Mouse (Mus musculus) CH12.LX (cell line): ENCODE data around the gene Tmeff1.
A peak's percentile ranks its signal among the peaks of the same experiment; 100 is the strongest.

ENCODE experiments used
- BHLHE40 ChIP-seq: IDR thresholded peaks from 2 replicates; pipeline ENCODE4 v1.6.1; 2011; ENCODE audit warnings: mild to moderate bottlenecking, low read depth, low read length, improper control_type of control experiment
- CHD2 ChIP-seq: IDR thresholded peaks from 2 replicates; pipeline ENCODE4 v1.6.1; 2011; ENCODE audit warnings: low read length, improper control_type of control experiment
- CTCF ChIP-seq, 2 experiments: IDR thresholded peaks in 1 of 2; conservative IDR thresholded peaks in 1 of 2; 2 replicates each; pipeline ENCODE4 v1.5.1; 2011 to 2012; ENCODE audit warnings: low read depth in 2 of 2, low read length in 2 of 2, improper control_type of control experiment in 1 of 2, inconsistent platforms in 1 of 2, mild to moderate bottlenecking in 1 of 2, moderate library complexity in 1 of 2
- ELF1 ChIP-seq: IDR thresholded peaks from 2 replicates; pipeline ENCODE4 v1.6.1; 2014; ENCODE audit warnings: low read depth, mild to moderate bottlenecking, inconsistent platforms, low read length, improper control_type of control experiment
- EP300 ChIP-seq: IDR thresholded peaks from 2 replicates; pipeline ENCODE4 v1.6.1; 2011; ENCODE audit warnings: low read length, improper control_type of control experiment
- GABPA ChIP-seq: IDR thresholded peaks from 2 replicates; pipeline ENCODE4 v1.6.1; 2012; ENCODE audit warnings: low read depth, low read length, improper control_type of control experiment, inconsistent platforms; ENCODE audit not compliant: insufficient replicate concordance
- MXI1 ChIP-seq: IDR thresholded peaks from 2 replicates; pipeline ENCODE4 v1.6.1; 2011; ENCODE audit warnings: mild to moderate bottlenecking, low read depth, low read length, improper control_type of control experiment
- NRF1 ChIP-seq: IDR thresholded peaks from 2 replicates; pipeline ENCODE4 v1.6.1; 2014; ENCODE audit warnings: low read depth, mild to moderate bottlenecking, inconsistent platforms, low read length, improper control_type of control experiment, moderate library complexity
- POLR2A ChIP-seq: IDR thresholded peaks from 2 replicates; pipeline ENCODE4 v1.6.1; 2011; ENCODE audit warnings: low read depth, mild to moderate bottlenecking, improper control_type of control experiment, low read length
- SIN3A ChIP-seq: IDR thresholded peaks from 2 replicates; pipeline ENCODE4 v1.6.1; 2012; ENCODE audit warnings: low read length, improper control_type of control experiment, inconsistent platforms
- USF1 ChIP-seq: IDR thresholded peaks from 2 replicates; pipeline ENCODE4 v1.6.1; 2014; ENCODE audit warnings: low read depth, mild to moderate bottlenecking, inconsistent platforms, low read length, improper control_type of control experiment

DNA sequence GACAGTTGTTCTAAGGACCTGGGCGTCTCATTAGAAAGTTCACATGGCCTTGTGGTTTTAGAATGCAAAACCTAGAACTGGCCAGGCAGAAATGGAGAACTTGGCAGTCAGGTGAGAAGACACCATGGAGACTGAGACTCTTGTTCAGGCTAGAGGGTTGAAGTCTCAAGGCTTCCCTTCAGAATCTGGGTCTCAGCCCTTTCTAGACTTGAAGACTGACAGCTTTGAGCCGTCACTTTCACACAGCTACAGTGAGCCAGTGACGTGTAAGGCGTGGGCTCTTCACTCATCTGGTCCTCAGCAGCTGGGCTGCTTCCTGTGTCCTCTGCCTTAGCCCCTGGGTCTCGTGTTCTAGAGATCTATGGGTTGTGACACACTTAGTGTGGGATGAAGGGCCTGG is 7.4 kb downstream of the Tmeff1 start:
- TF ChIP-seq USF1 (no peak), ELF1 (no peak), GABPA (no peak), CTCF (conservative IDR thresholded peaks at IDR 0.05 in 1 of 2, IDR thresholded peaks at IDR 0.05 in 1 of 2; ENCODE audit: low read depth in 2 of 2, low read length in 2 of 2) (no peak), MXI1 (peak; percentile 77; the same call in 1 of the 2 replicates), EP300 (no peak), NRF1 (no peak), POLR2A (peak; percentile 48), CHD2 (no peak), BHLHE40 (peak; percentile 65), SIN3A (no peak)
